Mouse (Mus musculus): Measurements from ENCODE around the gene Slc7a4.

Slc7a4 gene

GRCm38 (mm10) chr16:17561751-17562208, 21.2 kb downstream of the Slc7a4 start, which contains the start of gene P2rx6:
TSS of gene P2rx6 (plus strand) at chr16:17561885.
- no peak for DNase-seq (ENCODE audit: low read depth)

DNA sequence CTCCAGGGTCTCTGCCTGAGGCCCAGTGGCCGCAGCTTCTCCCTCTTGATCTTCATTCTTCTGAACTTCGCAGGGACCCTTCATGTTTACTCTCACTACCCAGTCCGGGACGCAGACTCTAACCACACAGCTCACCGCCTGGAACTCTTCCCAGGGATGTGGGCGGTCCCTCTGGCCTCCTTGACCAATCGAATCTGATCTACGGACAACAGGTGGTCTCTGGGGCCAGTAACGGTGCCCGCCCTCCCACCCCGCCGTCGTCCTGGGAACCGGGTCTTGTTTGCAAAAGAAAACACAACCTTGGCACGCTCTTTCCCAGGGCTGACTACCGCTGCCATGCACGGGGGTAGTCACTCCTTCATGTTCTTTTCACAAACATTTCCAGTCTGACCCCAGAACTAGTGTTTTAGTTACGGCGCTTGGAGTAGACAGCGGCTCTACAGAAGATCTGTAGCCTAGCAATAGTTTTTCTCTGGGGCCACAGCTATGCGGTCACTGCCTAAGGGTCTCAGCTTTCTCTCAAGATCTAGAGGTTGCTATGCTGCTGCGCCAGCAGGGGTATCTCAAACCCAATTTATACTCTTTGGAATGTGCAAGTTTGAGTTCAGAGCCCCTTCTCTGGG, 21.8 kb downstream of the Slc7a4 start, which contains the start of gene Lrrc74b:
Gene Lrrc74b (minus strand): TSS at position 120 of the 623 bp plus-strand sequence.
- DNase-seq (ENCODE audit: low read depth): no peak

- DNase-seq (ENCODE audit: low read depth): no peak
These were observed 23.5 kb downstream of the Slc7a4 start for GRCm38 (mm10) chr16:17559396-17560027.

DNA sequence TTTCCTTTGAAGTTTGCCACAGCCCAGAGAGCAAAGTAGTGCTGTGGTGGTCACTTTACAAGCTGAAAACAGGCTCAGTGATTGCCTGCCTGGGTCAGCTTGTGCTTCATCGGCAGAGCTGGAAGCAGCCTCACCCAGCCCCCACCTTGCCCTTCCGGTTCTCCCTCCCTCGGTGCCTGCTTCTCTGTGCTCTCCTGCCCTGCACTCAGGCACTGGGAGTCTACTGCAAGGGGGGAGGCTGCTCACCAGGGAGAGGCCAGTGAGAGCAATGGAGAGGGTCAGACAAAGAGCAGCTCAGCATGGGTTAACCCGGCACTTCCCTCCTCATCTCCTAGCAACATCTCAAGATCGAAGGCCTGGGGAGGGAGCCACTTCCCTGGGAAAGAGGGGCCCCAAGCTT, 24.2 kb downstream of the Slc7a4 start:
- no peak for DNase-seq (ENCODE audit: low read depth)

DNA sequence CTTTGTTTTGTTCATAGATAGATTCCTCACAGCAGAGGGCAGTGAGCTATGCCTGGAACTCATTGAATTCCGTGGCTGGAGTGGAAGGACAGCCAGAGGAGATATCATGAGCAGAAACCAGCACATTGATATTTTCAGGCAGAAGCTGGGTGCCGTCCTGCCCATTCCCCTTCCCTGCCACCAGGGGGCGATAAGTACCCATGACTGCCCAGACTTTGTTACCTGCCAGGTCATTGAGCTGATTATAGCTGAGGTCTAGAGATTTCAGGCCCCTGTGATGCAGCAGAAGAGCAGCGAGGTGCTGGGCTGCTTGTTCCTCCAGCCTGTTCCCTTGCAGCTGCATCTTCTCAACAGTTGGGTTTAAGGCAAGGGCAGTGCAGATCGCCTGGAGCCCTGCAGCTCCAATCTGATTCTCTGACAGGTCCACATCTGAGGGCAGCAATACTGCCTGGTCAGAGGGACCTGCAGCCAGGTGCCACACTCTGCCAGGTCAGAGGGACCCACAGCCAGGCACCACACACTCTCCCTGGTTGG, 25.0 kb downstream of the Slc7a4 start:
- peak; percentile 66 for DNase-seq (ENCODE audit: low read depth)

DNA sequence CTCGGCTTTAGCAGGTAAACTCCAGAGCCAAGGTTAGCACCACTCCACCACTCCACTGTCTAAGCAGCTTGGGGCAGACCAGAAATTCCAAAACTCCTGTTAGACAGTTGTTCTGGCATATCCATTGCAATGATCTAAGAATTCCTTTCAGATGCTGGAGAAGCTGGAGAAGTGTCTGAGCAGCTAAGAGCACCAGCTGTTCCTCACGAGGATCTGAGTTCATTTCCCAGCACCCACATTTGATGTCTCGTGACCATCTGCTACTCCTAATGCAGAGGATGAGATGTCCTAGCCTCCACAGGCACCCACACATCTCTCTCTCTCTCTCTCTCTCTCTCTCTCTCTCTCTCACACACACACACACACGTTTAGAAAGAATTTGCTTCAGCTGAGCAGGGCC, 26.1 kb downstream of the Slc7a4 start:
- DNase-seq (ENCODE audit: low read depth): no peak

DNA sequence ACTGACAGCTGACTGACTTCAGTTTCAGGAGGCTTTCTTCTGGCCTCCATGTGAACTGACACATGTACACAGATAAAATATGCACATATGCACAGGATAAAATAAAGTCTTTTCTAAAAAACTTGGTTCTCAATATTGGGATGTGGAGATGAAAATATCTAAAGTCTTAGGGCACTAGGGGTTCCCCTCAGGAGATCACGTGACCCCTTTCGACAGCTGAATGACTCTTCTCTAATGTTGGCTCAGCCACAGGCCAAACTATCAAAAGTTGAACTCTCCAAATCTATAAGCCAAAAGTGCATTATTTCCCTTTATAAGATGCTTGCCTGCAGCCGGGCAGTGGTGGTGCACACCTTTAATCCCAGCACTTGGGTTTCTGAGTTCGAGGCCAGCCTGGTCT, 26.8 kb downstream of the Slc7a4 start:
- DNase-seq (ENCODE audit: low read depth): no peak

DNA sequence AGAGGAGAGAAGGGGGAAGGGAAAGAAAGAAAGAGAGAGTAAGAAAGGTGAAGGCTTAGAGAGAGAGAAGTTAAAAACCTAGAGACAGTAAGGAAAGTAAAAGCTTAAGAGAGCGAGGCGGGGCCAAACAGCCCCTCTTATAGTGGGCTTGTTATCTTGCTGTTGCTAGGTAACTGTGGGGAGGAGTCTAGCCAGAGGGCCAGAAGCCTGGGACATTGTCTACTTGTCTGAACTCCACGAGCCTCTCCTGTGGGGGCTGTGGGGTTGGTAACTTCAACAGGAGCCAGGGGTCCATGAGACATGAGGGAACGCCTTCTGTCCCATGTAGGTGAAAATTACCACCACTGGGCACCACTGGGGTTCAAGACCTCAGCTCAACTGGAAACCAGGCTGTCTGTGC, 28.3 kb downstream of the Slc7a4 start:
- DNase-seq (ENCODE audit: low read depth): peak; percentile 70

GRCm38 (mm10) chr16:17553910-17554685, 28.9 kb downstream of the Slc7a4 start:
- DNase-seq (ENCODE audit: low read depth): peak; percentile 82

GRCm38 (mm10) chr16:17552837-17553236, 30.2 kb downstream of the Slc7a4 start:
- DNase-seq (ENCODE audit: low read depth): no peak

DNA sequence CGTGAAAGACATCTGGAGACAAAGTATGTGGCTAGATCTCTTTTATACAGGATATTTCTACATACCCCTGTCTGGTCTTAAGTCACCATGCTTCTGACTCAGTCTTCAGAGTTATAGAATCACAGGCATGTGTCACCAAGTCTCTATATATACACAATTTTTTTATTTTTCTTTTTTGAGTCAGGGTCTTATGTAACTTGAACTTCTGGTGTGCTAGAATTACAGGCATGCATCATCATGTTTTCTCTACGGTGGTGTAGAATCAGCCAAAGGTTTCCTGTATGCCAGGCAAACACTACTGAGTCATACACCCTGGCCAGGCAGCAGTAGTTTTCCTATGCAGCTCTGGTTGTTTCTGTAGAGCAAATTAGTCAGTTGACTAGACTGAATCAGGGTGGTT, 40.4 kb downstream of the Slc7a4 start:
- DNase-seq (ENCODE audit: low read depth): no peak

- no peak for DNase-seq (ENCODE audit: low read depth)
These were observed 46.4 kb downstream of the Slc7a4 start for GRCm38 (mm10) chr16:17536584-17536983.

- no peak for DNase-seq (ENCODE audit: low read depth)
These were observed 50.2 kb downstream of the Slc7a4 start for GRCm38 (mm10) chr16:17532676-17533329.

DNA sequence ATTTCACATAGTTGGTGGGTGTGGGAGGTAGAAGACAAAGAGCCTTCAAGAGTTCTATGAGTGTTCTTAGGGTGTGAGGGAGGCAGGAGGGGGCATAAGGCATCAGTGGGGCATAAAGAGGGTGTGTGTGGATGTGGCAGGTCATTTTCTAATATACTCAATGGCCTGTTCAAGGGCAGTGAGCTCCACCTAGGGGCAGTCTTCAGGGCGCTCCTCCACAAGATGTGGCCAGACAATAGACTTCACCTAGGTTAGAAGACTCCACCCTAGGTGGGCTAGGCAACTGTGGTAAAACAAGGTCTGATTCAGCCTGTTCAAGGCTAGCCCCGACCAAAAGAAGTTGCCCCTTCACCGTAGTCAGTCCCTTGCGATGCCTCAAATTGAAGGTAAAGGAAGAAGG, 50.7 kb downstream of the Slc7a4 start:
- DNase-seq (ENCODE audit: low read depth): no peak

DNA sequence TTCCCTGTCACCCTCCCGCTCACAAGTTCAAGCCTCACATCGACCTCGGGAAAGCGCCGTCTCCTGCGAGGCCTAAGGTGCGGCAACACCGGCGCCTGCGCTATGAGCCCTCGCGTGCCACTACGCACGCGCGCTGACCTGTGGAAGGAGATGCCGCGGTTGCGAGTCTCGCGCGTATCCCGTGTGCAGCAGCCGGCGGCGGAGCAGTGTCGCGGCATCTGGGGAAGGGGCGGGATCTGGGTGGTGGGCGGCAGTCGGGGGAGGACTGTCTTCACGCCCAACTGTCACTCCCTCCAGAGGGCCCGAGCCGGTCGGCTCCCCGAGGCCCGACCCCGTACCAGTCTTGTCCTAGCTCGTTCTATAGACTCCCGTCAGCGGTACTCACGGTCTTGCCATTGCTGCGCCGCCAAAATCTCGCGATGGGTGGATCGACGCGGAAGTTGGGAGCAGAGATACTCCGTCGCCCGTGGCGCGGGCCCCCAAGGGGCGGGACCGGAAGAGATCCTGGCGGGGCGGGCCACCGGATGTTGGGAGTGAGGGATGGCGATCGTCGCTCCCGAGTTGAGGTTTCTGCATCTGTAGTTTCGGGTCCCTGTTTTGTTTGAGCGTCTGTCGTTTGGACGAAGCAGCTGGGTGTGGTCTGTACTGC, 52.2 kb downstream of the Slc7a4 start, which contains the start of gene Thap7:
Gene Thap7 (minus strand): TSS at position 497 of the 649 bp plus-strand sequence.
- DNase-seq (ENCODE audit: low read depth): peak; percentile 96

GRCm38 (mm10) chr16:17529981-17530586, 52.9 kb downstream of the Slc7a4 start:
- no peak for DNase-seq (ENCODE audit: low read depth)

DNA sequence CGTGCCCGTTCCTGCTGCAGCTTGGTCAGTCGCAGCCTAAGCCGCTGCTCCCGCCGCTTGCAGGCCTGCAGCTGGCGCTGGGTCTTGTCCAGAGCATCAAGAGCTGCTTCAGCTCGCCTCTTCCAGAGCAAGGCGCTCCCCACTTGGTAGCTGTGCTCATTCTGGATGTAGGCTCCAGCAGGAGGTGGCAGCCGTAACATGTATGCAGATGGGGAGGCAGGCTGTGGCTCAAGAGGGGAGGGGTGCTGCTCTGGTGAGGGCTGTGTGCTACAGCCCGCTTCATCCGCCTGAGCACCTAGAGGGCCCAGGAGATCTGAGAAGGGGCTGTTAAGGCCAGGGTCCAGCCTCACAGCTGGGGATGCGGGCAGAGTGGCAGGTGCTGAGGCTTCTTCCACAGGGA, 54.7 kb downstream of the Slc7a4 start:
- no peak for DNase-seq (ENCODE audit: low read depth)

- DNase-seq (ENCODE audit: low read depth): no peak
These were observed 55.4 kb downstream of the Slc7a4 start for GRCm38 (mm10) chr16:17527606-17528005.

GRCm38 (mm10) chr16:17526223-17526622, 56.8 kb downstream of the Slc7a4 start:
- DNase-seq (ENCODE audit: low read depth): no peak

DNA sequence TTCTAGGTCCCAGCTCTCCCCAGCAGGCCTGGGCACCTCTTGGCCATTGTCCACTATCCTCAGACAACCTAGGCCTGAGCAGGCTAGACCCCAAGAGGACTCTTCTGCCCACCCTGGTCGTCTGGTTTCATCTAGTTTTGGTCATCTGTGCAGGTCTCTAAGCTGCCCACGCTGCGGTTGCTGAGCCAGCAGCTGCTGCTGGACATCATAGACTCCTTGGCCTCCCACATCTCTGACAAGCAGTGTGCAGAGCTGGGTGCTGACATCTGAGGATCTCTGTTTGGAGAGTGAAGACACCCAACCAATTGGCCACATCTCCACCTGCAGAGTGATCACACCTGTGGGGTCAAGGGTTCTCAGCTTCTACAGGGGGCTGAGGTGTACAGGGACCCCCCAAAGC, 57.5 kb downstream of the Slc7a4 start:
- no peak for DNase-seq (ENCODE audit: low read depth)

- DNase-seq (ENCODE audit: low read depth): no peak
These were observed 58.9 kb downstream of the Slc7a4 start for GRCm38 (mm10) chr16:17524156-17524555.

Data from c-Kit-positive CD71-positive TER-119-negative erythroid progenitor cells, embryonic 14.5 days (primary cell).